Mouse (Mus musculus) liver, embryonic 14.5 days (tissue): Measurements from ENCODE around the gene Il10rb.

Experiments
- CTCF ChIP-seq: IDR thresholded peaks from 2 replicates; pipeline ENCODE4 v1.5.1; 2016; ENCODE audit warnings: antibody characterized with exemption, low read depth, control low read depth
- EP300 ChIP-seq: IDR thresholded peaks from 2 replicates; pipeline ENCODE4 v1.6.1; 2016; ENCODE audit warnings: antibody characterized with exemption, low read depth

DNA sequence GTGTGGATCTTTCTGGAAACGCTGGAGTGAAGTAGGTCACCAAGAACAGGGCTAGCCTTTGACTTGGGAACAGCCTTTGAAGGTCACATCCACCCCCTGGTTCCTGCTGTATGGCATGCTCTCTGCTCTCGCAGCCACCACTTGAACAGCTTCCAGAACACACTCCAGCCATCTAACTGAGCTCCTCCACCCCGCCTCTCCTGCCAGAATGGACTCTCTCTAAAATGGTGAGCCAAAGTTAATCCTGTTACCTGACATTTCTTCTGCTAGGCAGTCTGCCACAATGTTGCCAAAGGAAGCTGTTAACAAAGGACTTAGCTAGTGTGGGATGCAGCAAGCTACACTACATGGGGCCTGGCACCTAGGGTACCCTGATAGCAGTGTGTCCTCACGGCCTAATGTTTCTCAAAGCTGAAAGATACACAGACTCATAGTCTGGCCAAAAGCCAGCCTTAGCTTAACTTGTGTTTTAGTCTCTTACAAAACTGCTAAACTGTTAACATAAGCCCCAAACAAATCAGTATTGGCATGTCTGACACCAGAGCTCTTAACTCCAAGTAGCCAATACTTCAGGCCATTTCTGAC, 11.0 kb upstream of the Il10rb start:
- TF ChIP-seq EP300 (no peak), CTCF (no peak)
